Mouse (Mus musculus): ENCODE results near the gene Amdhd1.
"Not testable (repeated sequence)": the region's sequence is repeated elsewhere in the genome, so short reads cannot be mapped to it uniquely, and the experiment has no call there.

Gene Amdhd1

DNA sequence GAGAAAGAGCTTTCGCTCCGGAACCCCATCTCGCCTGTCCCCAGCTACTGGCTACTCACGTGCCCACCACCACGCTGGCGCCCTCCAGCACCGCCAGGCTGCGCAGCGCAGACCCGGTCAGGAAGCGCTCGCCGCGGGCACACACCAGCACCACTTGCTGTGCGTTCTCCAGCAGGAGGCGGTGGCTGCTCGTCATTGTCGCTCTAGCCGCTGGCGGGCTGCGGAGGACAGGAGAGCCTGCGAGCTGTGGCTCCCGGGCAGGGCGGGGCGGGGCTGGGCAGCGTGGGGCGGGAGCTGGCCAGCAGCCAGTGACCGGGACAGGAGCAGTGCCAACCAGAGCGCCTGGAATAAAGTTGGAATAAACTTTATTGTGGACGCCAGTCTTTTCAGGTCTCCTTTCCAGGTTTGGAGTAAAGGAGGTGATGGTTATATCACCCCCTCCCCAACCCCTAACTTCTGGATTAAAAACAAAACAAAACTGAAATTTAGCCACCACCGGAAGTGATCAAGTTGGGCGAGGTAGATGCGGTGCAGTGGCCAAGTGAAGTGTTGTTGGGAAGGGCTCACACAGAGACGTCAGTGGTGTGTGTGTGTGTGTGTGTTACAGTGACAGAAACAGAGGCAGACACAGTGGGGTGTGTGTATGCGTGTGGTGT, at the start of gene Amdhd1:
TSS of gene Amdhd1 (minus strand) at position 259 of the 656 bp plus-strand sequence.
- peak; percentile 88 for DNase-seq (ENCODE audit: low spot score)

DNA sequence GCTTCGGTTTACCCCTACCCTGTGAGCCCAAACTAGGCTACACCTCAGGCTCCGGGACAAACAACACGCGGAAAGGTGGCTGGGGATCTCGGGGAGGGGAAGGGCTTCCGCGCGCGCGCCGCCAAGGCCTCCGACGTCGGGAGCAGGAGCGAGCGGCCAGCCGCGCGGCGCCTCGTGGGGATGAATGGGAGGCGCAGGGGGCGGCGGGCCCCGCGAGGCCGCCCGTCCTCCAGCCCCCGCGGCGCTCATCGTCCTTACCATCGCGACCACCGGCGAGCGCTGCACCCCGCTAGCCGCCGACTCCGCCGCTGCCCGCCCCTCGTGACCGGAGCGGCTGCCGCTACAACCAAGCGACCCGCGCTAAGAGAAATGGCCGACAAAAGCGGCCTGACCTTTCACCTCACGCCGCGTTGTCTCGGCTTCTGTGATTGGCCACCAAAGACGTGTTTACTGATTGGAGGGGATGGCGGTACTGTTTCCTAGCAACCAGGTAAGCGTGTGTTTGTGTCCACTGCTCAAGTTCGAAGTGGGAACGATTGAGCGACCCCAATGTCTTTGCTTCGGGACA, 49.5 kb upstream of the Amdhd1 start, which contains the start of gene Snrpf:
TSS of gene Snrpf (minus strand) at position 426 of the 568 bp plus-strand sequence.
- peak; percentile 89 for DNase-seq (ENCODE audit: low spot score)

DNA sequence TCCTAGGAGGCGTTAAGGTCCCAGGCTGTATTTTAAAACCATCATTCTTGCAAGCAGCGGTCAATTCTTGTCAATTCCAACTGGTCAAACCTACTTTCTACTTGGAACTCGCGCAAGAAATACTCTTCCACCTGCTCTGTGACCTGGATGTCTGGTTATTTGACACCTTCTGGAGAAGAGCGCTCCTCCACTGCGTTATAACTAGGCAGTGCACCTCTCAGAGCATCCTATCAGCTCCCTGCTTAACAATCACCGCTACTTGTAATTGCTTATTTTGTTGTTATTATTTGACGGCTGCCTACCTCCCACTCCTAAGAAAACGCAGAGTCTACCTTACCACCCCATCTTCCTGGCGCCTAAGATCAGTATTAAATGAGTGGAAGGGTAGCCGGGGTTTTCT, 49.0 kb upstream of the Amdhd1 start:
- DNase-seq (ENCODE audit: low spot score): no peak

DNA sequence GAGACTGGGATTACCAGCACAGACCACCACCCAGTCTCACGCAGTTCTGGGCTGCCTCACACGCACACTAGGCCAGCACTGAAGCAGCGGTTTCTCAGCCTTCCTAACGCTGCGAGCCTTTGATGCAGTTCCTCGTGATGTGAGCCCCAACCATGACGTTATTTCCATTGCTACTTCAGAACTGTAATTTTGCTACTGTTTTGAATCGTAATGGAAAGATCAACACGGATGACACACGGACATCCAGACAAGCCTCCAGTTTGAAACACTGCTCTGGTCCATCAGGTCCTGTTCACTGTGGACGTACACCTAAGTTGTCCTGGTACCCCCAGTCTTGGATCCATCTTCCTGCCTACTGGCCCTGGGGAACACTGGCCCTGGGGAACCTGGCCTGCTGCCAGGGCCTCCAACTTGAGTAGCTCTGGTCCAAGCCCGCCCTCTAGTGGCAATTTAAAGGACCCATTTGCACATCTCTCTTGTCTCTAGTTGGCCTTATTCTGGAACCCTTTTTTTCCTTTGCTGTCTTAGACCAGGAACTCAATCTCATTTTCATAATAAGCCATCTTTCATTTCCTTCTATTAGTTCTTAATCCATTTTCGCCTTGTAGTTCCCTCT, 37.5 kb upstream of the Amdhd1 start:
- DNase-seq (ENCODE audit: low spot score): peak; percentile 76

DNA sequence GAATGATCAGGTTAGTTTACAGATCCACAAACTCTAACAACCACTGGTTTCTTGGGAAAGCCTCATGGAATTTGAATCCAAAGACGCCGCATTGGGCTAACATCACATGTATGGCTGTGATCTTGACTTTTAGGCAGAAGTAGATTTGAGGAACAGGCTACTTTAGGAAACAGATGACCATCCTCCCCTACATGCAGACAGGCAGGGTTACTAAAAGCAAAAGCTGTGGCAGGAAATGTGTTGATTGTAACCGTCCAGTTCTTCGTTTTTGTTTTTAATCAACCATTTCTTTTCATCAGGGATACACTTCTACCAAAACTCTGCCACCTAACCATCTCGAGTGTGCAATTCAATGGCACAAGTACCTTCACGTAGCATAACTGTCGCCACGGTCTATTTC, 36.1 kb upstream of the Amdhd1 start:
- DNase-seq (ENCODE audit: low spot score): no peak

DNA sequence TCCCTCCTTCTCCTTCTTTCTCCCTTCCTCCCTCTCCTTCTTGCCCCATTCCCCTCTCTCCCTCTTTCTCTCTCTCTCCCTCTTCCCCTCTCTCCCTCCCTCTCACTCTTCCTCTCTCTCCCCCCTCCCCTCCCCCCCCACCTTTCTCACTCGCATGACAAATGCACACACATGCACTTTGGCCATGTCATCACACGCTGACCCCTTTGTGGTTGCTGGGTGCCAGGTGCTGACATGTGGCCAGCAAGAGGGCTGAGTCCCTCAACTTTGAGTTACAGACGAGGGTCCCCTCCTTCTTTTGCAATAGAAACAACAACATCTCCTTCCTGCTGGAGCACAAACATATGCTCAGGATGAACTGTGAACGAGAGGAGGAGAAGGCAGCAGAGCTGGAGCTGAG, 35.1 kb upstream of the Amdhd1 start:
- DNase-seq (ENCODE audit: low spot score): no peak

DNA sequence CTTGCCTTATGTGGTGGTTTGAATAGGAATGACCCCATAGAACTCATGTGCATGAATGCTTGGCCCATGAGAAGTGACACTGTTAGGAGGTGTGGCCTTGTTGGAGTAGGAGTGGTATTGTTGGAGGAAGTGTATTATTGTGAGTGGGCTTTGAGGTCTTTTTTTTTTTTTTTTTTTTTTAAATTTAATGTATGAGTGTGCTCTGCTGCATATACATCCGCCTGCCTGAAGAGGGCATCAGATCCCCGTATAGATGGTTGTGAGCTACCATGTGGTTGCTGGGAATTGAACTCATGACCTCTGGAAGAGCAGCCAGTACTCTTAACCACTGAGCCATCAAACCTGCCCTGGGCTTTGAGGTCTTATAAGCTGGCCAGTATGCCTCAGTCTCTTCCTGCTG, 32.4 kb upstream of the Amdhd1 start:
- no peak for DNase-seq (ENCODE audit: low spot score)

DNA sequence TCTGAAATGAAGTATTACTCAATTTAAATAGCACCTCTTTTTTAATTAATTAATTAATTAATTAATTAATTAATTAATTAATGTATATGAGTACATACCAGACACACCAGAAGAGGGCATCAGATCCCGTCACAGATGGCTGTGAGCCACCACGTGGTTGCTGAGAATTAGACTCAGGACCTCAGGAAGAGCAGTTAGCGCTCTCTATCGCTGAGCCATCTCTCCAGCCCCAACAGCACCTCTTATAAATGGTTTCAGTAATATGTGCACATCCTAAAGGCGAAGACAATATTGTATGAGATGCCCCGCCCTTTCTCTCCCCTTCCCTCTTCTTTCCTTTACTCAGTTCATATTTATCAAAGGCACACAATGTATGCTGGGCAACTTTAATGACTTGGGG, 28.8 kb upstream of the Amdhd1 start:
- DNase-seq (ENCODE audit: low spot score): no peak

DNA sequence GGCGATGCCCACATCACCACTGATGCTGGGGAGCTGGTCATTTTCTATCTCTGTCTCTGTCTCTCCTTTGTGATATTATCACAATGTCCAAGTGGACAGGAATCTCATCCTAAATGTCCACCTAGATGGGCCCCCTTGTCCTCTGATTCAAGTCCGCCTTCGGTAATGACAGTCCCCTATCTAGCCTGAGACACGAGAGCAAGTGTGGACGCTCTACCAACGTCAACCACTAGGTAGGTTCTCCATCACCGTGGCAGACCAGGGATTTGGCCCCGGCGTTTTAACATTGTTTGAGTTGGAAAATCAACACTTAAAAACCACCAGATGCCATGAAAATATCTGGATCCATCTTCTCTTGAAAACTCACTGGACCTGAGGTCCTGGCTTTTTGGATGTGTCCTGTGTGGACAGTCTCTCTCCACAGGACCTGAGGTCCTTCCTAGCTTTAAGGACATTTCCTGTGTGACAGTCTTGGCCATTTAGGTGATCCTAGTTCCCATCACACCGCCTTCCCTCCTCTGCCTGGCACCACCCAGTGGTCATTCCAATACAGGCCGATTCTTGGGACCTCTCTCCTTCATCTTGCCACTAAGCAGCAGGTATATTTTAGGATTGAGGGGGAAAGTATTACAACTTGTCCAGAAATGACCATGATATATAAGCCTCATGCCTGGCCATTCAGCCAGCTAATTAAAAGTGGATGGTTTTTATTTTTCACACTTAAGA, 28.2 kb upstream of the Amdhd1 start:
- no peak for DNase-seq (ENCODE audit: low spot score)

DNA sequence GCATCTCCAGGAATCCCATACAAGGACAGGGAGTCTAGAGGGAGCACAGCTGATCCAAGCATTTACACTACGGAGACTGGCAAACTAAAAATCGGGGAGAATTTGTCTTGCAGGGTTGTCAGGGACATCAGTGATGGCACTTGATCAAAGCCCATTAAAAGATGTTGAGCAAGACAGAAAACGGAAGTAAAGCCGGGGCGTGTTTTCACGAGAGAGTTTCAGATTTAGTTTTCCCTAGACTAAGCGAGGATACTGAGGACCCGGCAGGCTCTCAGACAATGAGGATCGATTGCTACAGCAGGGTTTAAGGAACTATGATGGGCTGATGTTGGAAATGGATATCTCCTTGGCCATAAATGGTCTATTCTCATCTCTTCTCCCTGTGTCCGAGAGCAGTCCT, 27.2 kb upstream of the Amdhd1 start:
- DNase-seq (ENCODE audit: low spot score): no peak

DNA sequence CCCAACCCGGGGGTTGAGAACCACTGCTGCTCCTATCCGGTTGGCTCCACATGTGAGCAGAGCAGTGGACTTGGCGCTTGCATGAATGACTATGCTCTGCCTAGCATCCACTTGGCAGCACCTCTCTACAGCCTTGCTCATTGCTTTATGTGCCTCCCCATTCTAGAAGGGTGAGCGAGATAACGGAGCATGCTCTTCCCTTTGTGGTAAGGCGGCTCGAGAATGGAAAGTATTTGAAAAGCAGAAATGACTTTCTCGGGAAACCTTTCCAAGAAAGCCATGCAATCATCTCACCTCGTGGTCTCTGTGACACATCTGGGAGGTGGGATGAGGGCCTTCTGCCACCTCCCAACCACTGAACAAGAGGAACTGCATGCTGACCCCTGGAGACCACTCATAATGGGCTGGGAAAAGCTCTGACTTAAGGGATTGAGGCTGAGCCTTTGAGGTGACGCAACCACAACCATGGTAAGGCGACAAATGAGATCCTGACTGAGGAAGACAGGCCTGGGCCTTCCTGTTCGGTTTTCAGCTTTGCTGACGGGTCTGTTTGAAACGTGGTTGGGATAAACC, 24.8 kb upstream of the Amdhd1 start:
- DNase-seq (ENCODE audit: low spot score): no peak

DNA sequence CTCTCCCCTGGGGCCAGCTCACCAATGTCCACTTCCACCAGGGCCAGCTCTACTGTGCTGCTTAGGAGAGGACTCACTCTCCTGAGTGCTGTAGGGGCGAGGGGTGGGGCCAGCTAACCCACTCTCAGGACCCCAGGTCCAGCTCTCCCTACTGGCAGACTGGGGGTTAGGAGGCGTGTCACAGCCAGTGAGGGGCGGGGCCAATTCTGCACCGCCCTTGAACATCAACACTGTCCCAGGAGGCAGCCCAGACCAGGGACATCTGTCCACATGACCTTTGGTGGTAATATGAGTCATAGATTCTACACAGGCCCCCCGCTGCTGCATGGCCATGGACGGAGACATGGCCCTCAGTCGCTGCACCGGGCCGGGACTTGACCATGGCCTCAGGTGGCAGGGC, 20.0 kb upstream of the Amdhd1 start:
- no peak for DNase-seq (ENCODE audit: low spot score)

DNA sequence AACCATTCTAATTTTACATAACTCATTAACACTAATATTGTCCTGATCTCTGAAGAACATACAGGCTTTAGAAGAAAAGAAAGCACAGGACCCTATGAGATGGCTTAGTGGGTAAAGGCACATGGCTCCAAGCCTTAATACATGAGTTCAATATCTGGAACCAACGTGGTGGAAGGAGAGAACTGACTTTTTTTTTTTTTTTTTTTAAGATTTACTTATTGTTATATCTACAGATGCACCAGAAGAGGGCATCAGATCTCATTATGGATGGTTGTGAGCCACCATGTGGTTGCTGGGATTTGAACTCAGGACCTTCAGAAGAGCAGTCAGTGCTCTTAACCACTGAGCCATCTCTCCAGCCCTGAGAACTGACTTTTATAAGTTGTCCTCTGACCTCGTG, 18.1 kb upstream of the Amdhd1 start:
- DNase-seq (ENCODE audit: low spot score): not testable (repeated sequence)

DNA sequence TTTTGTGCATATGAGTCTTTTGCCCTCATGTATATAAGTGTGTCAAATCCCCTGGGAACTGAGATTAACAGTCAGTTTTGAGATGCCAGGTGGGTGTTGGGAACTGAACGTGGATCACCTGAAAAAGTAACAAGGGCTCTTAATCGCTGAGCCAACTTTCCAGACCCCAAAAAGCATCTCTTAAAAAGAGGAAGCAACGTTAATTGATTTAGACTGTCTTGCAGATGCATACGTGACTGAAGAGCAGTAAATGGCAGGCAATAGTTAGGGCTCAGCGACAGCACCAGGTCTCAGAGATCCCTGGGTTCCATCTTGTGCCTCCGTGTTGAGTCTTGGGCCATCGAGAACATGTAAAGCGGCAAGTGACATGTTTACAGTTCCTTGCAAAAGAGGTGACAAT, 12.8 kb upstream of the Amdhd1 start:
- DNase-seq (ENCODE audit: low spot score): no peak

DNA sequence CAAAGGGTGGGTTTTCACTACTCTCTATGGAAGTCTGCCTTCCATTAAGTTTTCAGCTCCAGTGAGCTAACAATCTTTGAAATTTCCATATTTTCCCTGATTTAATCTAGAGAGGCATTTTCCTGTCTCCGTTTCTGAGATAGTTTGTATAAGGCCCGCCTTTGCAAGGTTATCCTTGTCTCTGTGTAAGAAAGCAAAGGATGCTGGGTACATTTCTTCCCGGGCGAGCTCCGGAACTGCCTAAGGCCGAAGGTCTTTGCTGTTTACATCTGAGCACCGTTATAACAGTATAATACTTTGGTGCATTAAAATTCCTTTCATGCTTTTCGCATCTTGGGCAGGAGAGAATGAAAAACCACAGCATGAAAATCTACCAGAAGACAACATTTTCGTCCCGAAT, 10.0 kb upstream of the Amdhd1 start:
- DNase-seq (ENCODE audit: low spot score): no peak

DNA sequence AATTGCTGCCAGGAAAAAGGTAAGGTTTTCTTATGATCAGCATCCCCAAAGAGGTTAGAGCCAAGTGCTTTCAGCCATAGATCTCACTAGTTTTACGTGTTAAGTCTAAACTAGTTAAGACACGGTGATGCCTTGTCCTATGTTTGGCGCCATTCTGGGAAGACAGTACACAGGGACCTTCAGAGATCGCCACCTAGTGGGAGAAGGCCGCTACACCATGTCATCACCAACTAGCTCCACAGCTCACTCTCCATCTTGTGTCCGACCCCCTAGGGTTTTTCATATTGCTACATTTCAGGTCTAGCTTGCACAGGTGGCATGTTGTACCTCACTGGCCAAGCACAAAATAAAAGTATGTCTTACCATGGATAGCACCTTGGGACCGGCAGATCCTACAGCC, 9.2 kb upstream of the Amdhd1 start:
- DNase-seq (ENCODE audit: low spot score): peak; percentile 81

DNA sequence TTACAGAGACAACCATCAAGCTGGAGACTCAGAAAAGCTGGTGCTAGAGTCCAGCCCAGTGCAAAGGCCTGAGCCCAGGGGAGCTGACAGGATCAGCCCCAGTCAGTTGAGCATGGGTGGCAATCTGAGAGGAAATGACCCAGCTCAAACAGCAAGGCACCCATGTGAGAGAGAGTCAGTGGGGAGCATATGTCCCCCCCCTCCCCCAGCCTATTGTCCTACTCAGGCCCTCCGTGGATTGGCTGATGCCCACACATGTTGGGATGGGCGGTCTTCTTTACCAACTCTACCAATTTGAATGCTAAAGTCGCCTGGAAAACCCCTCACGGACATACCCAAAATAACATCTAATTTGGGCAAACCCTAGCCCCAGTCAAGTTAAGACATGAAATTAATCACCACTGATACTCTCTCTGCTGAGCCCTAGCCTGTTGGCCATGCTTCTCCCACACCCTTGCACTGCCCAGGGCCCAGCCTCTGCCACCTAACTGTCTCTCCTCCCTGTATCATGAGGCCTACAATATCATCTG, 8.0 kb upstream of the Amdhd1 start:
- DNase-seq (ENCODE audit: low spot score): no peak

DNA sequence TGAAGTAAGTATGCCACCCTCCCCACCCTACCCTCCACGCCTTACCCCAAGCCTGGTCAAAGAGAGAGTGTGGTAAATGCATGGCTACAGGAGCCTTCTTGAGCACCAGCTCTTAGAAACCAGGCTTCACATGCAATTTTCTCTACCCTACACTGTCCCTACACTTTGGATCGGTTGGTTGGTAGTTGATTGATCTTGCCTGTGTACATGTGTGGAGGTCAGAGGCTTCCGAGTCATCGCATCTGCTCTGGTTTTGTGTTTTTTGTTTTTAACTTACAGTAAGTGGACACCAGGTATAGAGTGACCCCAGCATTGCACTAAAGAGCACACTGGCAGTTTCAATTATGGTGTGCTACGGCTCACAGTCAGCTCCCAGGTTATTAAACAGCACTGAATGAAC, 4.3 kb upstream of the Amdhd1 start:
- DNase-seq (ENCODE audit: low spot score): no peak

DNA sequence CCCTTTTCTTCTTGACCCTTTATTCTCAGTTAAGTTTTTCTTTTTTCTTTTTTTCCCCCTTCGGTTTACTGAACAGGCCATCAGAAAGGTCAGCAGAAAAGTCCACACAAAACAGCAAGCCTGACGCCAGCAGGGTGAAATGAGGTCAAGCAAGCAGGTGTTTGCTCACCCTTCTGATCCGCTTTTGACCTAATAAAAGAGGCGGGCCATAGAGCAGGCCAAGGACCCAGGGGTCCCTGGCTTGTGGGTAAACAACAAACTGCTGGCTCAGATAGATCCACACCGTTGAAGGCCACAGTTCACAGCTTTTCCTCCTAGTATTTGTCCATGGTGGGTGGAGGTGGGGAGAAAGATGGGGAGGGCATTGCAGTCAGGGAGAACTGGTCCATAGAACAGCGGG, 3.3 kb upstream of the Amdhd1 start:
- no peak for DNase-seq (ENCODE audit: low spot score)

DNA sequence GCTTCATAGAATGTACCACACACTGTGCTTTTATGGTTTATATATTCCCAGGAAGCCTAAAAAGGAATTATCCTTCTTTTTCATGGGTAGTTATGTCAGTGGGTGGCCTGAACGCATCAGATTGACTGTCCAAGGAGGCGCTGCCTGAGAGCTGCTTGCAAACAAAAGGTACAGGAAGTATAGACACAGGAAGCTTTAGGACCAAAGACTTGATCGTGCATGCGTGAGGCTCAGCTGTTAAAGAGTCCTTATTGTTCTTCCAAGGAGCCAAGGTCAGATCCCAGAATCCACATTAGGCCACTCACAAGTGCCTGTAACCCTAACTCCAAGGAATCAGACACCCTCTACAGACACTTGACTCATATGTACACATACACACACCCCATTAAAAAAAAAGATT, 2.5 kb upstream of the Amdhd1 start:
- no peak for DNase-seq (ENCODE audit: low spot score)

DNA sequence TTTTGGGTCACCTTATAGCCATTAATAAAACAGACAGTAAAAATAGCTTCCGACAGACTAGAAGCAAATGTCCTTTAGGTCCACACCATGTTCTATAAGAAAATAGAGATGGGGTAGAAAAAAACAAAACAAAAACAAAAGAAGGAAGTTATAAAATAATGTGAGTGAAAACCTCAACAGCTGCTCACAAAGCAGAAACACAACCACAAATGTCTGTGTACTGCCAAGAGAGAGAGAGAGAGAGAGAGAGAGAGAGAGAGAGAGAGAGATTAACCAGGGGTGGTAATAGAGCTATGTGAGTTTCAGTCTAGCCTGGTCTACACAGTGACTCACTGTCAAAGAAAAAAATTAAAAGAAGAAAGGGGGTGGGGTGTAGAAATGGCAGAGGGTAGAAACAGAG, 1.8 kb upstream of the Amdhd1 start:
- no peak for DNase-seq (ENCODE audit: low spot score)

DNA sequence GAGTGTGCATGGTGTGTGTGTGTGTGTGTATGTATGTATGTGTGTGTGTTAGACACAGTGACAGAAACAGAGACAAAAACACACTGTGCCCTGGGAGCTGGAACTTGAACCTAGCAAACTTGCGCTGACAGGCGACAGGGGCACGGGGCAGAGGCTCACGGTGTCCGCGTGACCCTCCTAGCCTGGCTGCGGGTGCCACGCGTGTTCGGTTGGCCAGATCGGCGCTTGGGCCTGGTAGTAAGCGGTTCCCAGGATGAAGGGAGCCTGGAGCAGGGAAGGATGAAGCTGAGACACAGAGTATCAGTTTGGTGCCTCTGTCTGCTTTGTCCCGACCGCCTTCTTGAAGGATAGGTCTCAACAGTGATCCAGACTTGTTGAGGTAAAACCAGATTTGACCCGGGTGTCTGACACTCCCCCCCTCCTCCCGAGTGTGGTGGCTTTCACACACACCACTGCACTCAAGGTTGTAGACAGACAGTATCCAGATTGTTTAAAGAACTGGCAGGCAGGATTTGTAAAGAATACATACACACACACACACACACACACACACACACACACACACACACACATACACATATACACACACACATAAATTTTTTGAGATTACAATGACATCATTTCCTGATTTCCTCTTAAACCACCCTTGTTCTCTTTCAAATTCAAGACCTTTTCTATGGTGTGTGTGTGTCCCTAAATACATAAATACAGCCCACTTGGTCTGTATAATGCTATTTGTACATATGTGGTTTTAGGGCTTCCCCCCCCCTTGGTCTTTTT, 788 bp upstream of the Amdhd1 start, which contains the start of gene Ccdc38:
TSS of gene Ccdc38 (plus strand) at position 202 of the 780 bp plus-strand sequence.
- DNase-seq (ENCODE audit: low spot score): no peak
